Comparison of ENCODE assay signal across 26 mouse cellular contexts in the genomic region with DNA sequence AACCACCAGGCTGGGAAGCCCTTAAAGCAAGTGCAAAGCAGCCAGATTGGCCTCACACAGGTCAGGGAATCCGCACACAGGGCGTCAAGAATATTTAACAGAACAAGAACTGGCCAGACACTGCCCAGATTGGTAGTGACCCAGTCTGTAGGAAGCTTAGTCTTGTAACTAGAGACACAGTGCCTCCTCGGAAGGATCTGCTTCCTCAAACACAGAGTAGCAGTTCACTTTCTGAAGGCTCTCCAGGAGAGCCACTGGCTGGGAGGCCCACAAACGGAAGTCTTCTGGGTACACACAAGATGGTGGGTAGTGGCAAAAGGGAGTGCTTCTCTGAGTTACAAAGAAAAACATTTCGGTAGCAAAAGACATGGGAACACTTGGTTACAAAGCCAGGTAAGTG. TPM values are rescaled to one million over a fixed set of nuclear protein-coding genes. Genes with fewer than 3 reads are reported as not detected.
DNase-seq lines count a peak whose midpoint lies in the region; ATAC-seq and TF ChIP-seq lines count a peak whose summit lies in the region.
"Had no signal": no experiment of that assay in that cellular context is flagged by ENCODE, and none has a peak within 500 bp of the region (broad histone marks: within the 10 kb centered on the region; RNA-seq: fewer than 3 reads in every experiment).

No protein-coding gene starts in this region.

- no peaks in the 10 kb centered on the region for H3K79me2 ChIP-seq in macrophage (ENCODE audit: inconsistent target)

- TF ChIP-seq POLR2A in bone marrow, adult 2 months (IDR thresholded peaks at IDR 0.05; ENCODE audit: borderline replicate concordance, control insufficient read depth, low read depth, low read length), result no peak

- no peak overlapping the region for H3K9ac ChIP-seq in liver, postnatal 0 days (replicated peaks)
- H3K9ac ChIP-seq: embryonic facial prominence, embryonic 12.5 days; forebrain, embryonic 13.5 days; heart, embryonic 12.5 days; intestine, embryonic 15.5 days; kidney, embryonic 15.5 days; limb, embryonic 12.5 days; liver, embryonic 15.5 days; midbrain, embryonic 15.5 days had no signal

- H3K36me3 ChIP-seq in liver, postnatal 0 days (replicated peaks; ENCODE audit: insufficient read depth, low read length), result no peaks in the 10 kb centered on the region
- H3K36me3 ChIP-seq in macrophage (ENCODE audit: inconsistent target), result no peaks in the 10 kb centered on the region
- H3K36me3 ChIP-seq: embryonic facial prominence, embryonic 12.5 days; heart, embryonic 12.5 days; hindbrain, embryonic 10.5 days; intestine, embryonic 15.5 days; kidney, embryonic 15.5 days; limb, embryonic 12.5 days; liver, embryonic 15.5 days; midbrain, embryonic 15.5 days had no signal

- H3K27ac ChIP-seq in liver, postnatal 0 days (ENCODE audit: low read depth), result peak overlapping the region; percentile 3
- H3K27ac ChIP-seq in bone marrow, adult 2 months (ENCODE audit: control insufficient read depth, insufficient read depth, low read depth, low read length, poor library complexity), result peak overlapping the region; percentile 26; the same call in 1 of the 2 replicates
- H3K27ac ChIP-seq in macrophage, result peak overlapping the region; percentile 36
- H3K27ac ChIP-seq: embryonic facial prominence, embryonic 12.5 days; forebrain, embryonic 13.5 days; hindbrain, embryonic 10.5 days; intestine, embryonic 15.5 days; kidney, embryonic 15.5 days; liver, embryonic 15.5 days; midbrain, embryonic 15.5 days had no signal

- TF ChIP-seq EP300 in liver, postnatal 0 days (IDR thresholded peaks at IDR 0.05; ENCODE audit: low read depth), result no peak

- no peak overlapping the region for H3K4me3 ChIP-seq in liver, postnatal 0 days (ENCODE audit: low read depth, low read length)
- H3K4me3 ChIP-seq in bone marrow, adult 2 months (replicated peaks; ENCODE audit: control insufficient read depth, low read depth, low read length), result no peak overlapping the region
- no peak overlapping the region for H3K4me3 ChIP-seq in macrophage (ENCODE audit: inconsistent target)
- H3K4me3 ChIP-seq: embryonic facial prominence, embryonic 12.5 days; forebrain, embryonic 13.5 days; heart, embryonic 12.5 days; hindbrain, embryonic 10.5 days; intestine, embryonic 15.5 days; kidney, embryonic 15.5 days; limb, embryonic 12.5 days; liver, embryonic 15.5 days; megakaryocyte, embryonic 14.5 days; midbrain, embryonic 15.5 days had no signal

- peak; percentile 93 for DNase-seq in heart, adult 11 months
- no peak for DNase-seq in heart, adult 9 months (ENCODE audit: low spot score in 2 of 2)
- DNase-seq in liver, postnatal 0 days, result no peak
- no peak for DNase-seq in liver
- no peak for DNase-seq in yolk sac, embryonic 10.5 days (ENCODE audit: low spot score)
- DNase-seq in embryo, embryonic 10.5 days (ENCODE audit: low spot score), result no peak
- DNase-seq: adrenal gland, postnatal 14 days; cerebellum, adult 11-12 months; cerebellum, postnatal 10 days; heart, postnatal 10 days; kidney, postnatal 36 days; thymus, postnatal 25 days had no signal

- H3K4me2 ChIP-seq in liver, postnatal 0 days (ENCODE audit: low read depth, low read length), result no peak overlapping the region
- H3K4me2 ChIP-seq: embryonic facial prominence, embryonic 12.5 days; forebrain, embryonic 13.5 days; heart, embryonic 12.5 days; intestine, embryonic 15.5 days; kidney, embryonic 15.5 days; limb, embryonic 12.5 days; liver, embryonic 15.5 days; midbrain, embryonic 15.5 days had no signal

- 58% methylated on average over 5 of the region's 5 CpGs for WGBS in liver, postnatal 0 days (ENCODE audit: insufficient replicate concordance)
- WGBS in bone marrow, adult 2 months, result 49% methylated on average over 5 of the region's 5 CpGs
- WGBS in macrophage (ENCODE audit: missing documents), result 47% methylated on average over 5 of the region's 5 CpGs

- no peaks in the 10 kb centered on the region for H3K27me3 ChIP-seq in liver, postnatal 0 days (ENCODE audit: insufficient read depth, low read length)
- H3K27me3 ChIP-seq: embryonic facial prominence, embryonic 12.5 days; forebrain, embryonic 13.5 days; heart, embryonic 12.5 days; intestine, embryonic 15.5 days; limb, embryonic 12.5 days; liver, embryonic 15.5 days; megakaryocyte, embryonic 14.5 days; midbrain, embryonic 15.5 days had no signal

- H3K4me1 ChIP-seq in liver, postnatal 0 days (ENCODE audit: insufficient read depth), result peaks cover 18% of the 10 kb centered on the region
- H3K4me1 ChIP-seq in bone marrow, adult 2 months (ENCODE audit: control insufficient read depth, insufficient read depth, low read length), result peaks cover 6% of the 10 kb centered on the region
- H3K4me1 ChIP-seq: embryonic facial prominence, embryonic 12.5 days; forebrain, embryonic 13.5 days; hindbrain, embryonic 10.5 days; intestine, embryonic 15.5 days; kidney, embryonic 15.5 days; midbrain, embryonic 15.5 days had no signal

- 0 out of 2 replicates have a peak, but pooled peaks have one; percentile 3 for ATAC-seq in liver, postnatal 0 days
- ATAC-seq: forebrain, embryonic 13.5 days; hindbrain, embryonic 16.5 days; intestine, embryonic 15.5 days; lung, postnatal 0 days; midbrain, embryonic 15.5 days had no signal

- H3K9me3 ChIP-seq in liver, postnatal 0 days (ENCODE audit: low read length), result no peaks in the 10 kb centered on the region
- H3K9me3 ChIP-seq: embryonic facial prominence, embryonic 12.5 days; forebrain, embryonic 13.5 days; heart, embryonic 12.5 days; hindbrain, embryonic 10.5 days; intestine, embryonic 15.5 days; kidney, embryonic 15.5 days; limb, embryonic 12.5 days; liver, embryonic 15.5 days; megakaryocyte, embryonic 14.5 days; midbrain, embryonic 15.5 days had no signal

- no peak for TF ChIP-seq CTCF in liver, postnatal 0 days (IDR thresholded peaks at IDR 0.05; ENCODE audit: low read depth)
- TF ChIP-seq CTCF in bone marrow, adult 2 months (IDR thresholded peaks at IDR 0.05; ENCODE audit: control insufficient read depth, insufficient read depth, low read length), result no peak

RNA-seq across cellular contexts. Expression of a gene that starts 15.4 kb away (rescaled TPM):
- 250 and 269 TPM in 2 replicates for polyA plus RNA-seq in liver, postnatal 0 days (2015; fragmentation: Nextera tagmentation; extraction: Ambion mirVana)
- 69.2 and 70.5 TPM in 2 replicates for polyA plus RNA-seq in bone marrow, adult 2 months (2011; ENCODE audit: insufficient read depth, insufficient read length, low replicate concordance, missing spikeins)
- total RNA-seq in macrophage (2018; cell fraction: chromatin; rRNA removed), result 10 to 100 TPM in 24 of 26 experiments, 1 to 10 TPM in 2; 2.6 to 62.7 (median 40.8) TPM
- 10 to 100 TPM; 15.8 to 48.4 (median 33.5) TPM for total RNA-seq in macrophage (2018; cell fraction: cytosol; rRNA removed)
- 10 to 100 TPM in 25 of 26 experiments, 1 to 10 TPM in 1; 8.9 to 81.8 (median 51.0) TPM for total RNA-seq in macrophage (2018; cell fraction: nucleus; rRNA removed)
- polyA plus RNA-seq in macrophage (2018), result 10.5 to 51.9 TPM (median 22.0 TPM) in 3 replicates

RNA-seq across cellular contexts. Expression of a gene that starts 41.8 kb away (rescaled TPM):
- 0.99 and 1.4 TPM in 2 replicates for polyA plus RNA-seq in liver, postnatal 0 days (2015; fragmentation: Nextera tagmentation; extraction: Ambion mirVana)
- 4.4 and 11.8 TPM in 2 replicates for polyA plus RNA-seq in bone marrow, adult 2 months (2011; ENCODE audit: insufficient read depth, insufficient read length, low replicate concordance, missing spikeins)
- total RNA-seq in macrophage (2018; cell fraction: chromatin; rRNA removed), result 1 to 10 TPM in 1 of 26 experiments, under 1 TPM in 18, not detected in 7; 0.18 to 1.9 (median 0.37) TPM
- not detected for total RNA-seq in macrophage (2018; cell fraction: cytosol; rRNA removed)
- under 1 TPM in 12 of 26 experiments, not detected in 14; 0.17 to 0.72 (median 0.34) TPM for total RNA-seq in macrophage (2018; cell fraction: nucleus; rRNA removed)
- polyA plus RNA-seq in macrophage (2018), result not detected in 3 replicates
- polyA plus RNA-seq: forebrain, embryonic 13.5 days; limb, embryonic 12.5 days had no signal
